Mouse (Mus musculus) telencephalon, adult 2 months (tissue): ENCODE measurements around the gene Uba1.
A peak's percentile ranks its signal among the peaks of the same experiment; 100 is the strongest.

Experiments used
- DNase-seq: peaks from one replicate; pipeline ENCODE4 v3.0.0-alpha.2; 2011; ENCODE audit warnings: low read depth, low spot score

Uba1 gene

DNA sequence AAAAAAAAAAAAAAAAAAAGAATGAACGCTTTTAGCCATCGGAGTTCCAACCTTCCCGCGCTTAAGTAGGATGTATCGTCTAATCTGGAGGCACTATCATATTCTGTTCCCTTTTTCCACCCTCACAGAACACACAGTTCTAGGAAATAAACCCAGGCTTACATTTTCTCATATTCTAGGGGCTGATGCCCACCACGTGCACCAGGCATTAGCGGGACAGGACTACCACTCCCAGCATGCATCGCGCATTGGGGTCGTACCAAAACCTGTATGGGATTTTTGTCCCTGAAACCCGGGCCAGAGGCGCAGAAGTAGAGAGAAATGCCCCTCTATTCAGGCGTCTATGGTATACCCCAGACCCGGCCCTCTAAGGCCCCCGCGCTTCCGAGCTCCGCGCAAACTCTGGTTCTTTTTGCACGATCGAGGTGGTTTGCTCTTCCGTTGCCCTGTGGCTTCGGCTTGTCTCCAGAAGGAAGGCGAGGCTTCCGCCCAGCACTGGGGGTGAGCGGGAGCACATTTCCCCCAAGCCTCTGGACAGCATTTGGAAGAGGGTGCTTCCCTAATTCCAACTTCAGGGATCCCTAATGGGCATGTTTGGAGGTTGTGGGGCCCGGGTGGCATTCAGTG lies at the start of gene Uba1:
Gene Uba1, plus strand, starts transcription at position 301 of the 627 bp plus-strand sequence.
- DNase-seq, result peak; percentile 74

DNA sequence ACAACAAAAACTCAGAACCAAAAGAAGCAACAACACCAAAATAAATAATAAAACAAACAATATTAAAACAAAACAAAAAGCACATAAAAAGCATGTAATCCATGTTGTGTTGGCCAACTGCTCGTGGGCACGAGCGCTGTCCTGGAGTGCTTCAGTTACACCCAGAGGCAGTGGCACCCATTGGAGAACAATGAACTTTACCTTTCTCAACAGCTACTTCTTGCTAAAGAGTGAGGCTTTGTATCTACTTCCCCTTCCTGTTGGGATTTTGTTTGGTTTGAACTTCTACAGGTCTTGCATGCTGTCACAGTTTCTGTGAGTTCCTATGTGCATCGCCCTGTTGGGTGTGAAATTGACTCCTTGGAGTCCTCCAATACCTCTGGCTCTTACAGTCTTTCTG lies 49.6 kb upstream of the Uba1 start:
- DNase-seq, result no peak

DNA sequence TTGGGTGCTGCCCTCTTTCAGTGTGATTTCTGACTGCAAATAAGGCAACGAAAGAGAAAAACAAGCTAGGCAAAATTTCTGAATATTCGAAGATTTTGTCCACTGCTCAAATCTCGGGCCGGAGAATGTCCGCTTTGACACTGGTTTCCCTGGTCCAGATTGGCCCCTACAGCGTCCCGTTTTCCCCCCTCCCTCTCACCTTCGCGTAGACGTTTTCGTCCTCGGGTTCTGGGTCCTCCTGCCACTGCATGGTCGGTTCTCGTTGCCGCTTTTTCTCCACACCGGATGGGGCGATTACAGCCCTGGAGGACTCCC lies 41.3 kb upstream of the Uba1 start:
- DNase-seq, result no peak

DNA sequence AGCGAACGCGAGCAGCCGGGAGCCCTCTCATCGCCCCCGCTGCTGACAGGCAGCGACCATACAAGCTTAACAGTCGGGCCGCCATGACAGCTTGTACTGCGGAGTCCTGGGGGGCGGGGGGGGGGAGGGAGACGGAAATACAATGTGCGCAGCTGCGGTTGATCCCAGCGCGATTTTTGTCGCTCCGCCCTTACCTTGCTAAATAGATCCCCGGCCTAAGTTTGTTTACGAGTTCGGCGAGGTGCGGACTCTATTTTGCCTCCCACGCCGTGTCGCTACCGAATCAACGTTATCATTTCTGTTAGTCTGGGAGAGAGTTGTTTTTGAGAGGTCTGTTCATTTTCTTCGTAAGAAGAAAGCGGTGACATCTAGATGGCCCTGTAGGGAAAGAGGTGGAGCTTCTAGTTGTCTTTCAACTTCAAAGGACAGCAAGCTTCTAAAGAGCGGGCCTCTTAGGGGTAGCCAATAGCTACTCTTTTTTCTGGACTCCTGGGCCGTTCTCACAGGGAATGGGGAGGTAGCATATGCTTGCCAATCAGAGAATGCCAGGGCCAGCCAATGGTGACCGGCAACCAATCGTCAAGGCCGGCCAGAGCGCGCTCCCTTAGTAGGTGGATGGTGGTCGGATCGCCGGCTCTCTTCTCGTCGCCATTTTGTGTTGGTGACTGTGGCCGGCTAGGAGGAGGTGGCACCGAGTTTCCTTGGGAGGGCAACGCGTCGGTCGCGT lies 40.8 kb upstream of the Uba1 start, which contains the start of the genes Rbm10 and Ndufb11:
Gene Rbm10, plus strand, starts transcription at position 328 of the 727 bp plus-strand sequence.
Gene Ndufb11, minus strand, starts transcription at position 444 of the 727 bp plus-strand sequence.
- DNase-seq, result peak; percentile 85

DNA sequence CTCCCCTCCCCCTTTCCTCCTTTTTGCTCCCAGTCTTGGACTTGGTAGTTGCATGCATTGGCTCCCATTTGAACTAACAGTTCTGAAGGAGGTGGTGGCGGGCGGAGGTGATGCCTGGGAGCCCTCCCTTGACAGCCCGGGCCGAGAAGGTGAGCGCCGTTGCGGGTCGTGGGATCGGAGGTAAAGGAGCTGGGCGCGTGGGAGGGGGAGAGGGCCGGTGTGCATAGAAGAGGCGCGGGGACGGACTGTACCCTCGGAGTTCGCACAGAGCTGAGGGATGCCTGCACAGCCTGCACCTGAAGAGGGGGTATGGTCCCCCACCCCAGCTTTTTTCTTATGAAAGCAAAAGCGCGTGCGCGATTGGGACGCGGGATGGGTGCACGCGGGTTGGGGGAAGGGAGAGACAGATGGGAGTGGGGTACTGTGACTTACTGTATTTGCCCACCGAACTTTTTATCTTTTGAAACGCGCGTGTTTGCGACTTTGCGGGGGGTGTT lies 40.2 kb upstream of the Uba1 start:
- DNase-seq, result peak; percentile 5

DNA sequence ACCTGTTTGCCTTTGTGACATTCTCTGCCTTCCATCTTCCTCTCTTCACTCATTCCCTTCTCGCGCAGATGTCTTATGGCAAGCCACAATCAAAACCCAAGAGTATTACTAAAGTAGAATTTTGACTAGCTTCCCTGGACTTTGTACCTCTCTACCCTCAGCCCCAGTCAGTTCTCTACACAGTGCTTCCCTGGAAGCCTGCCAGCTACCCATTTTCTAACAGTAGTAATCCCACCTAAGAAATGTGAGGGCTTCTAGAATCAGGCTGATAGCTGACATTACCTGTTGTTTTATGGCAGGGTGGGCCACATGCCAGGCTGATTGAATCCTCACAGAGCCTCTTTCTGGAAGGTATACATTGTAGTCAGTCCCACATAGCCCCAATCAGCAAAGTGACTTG lies 20.0 kb upstream of the Uba1 start:
- no peak for DNase-seq

DNA sequence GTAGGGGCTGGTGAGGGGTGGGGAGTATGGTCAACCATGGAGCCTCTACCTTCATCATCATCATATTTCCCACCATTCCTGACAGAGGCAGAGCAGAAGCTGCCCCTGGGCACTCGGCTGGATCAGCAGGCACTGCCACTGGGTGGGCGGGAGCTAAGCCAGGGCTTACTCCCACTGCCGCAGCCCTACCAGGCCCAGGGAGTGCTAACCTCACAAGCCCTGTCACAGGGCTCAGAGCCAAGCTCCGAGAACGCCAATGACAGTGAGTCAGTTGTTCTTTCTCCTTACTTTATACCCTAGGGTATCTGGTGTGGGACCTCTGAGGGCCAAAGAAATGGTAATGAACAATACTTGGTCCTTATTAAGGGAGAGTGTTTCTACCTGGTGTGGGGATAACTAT lies 13.3 kb upstream of the Uba1 start:
- no peak for DNase-seq

DNA sequence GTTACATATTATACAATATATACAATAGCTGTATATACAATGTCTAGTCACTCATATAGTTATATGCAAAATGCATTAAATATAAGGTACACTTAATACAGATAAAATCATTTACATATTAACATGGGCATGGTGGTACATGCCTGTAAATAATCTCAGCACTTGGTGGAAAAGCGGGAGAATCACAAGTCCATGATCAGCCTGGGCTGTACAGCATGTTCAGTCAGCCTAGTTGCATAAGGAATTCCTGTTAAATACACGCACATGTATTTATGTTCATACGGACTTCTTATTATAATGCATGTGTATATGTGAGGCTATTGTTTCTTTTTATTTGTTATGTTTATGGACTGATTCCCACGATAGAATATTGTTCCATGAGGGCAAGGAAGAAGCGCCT lies 533 bp upstream of the Uba1 start:
- DNase-seq, result no peak

DNA sequence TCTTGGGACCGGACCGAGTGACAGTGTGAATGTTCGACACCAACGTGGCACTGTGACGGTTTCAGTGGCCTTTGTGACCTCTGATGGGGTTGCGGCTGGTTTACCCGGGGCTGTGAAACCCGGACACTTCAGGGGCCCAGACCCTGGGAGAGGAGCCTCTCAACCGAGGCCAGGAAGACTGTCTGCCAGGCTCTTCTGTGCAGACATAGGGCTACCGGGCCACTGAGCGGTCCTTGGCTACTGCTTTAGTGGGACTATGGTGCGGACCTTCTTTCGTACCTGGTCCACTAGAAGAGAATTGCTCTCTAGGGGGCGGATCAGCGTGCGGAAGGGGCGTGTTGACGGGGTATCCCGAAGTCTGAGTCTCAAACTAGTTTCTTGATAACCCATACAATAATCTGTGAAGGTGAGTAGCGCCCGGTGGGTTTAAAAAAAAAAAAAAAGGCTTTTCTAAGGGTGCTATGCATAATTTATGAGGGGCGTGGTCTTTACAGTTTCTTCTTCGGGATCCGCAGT lies 823 bp downstream of the Uba1 start:
- DNase-seq, result no peak

DNA sequence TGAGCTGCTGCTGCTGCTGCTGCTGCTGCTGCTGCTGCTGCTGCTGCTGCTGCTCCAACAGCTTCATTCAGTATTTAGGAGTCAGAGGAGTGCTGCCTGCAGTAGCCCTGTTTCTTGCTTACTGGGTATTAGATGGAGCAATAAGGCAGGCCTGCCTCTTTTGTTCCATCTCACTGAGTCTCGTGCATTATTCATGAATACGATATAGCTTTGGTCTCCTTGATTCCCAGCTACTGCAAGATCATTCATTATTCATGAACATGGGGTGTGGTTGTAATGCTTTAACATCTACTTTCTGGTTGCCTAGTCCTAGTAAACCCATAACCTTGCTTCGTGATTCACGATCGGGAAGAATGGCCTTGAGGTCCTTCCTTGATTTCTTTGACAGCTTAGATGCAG lies 4.2 kb downstream of the Uba1 start:
- peak; percentile 39 for DNase-seq

DNA sequence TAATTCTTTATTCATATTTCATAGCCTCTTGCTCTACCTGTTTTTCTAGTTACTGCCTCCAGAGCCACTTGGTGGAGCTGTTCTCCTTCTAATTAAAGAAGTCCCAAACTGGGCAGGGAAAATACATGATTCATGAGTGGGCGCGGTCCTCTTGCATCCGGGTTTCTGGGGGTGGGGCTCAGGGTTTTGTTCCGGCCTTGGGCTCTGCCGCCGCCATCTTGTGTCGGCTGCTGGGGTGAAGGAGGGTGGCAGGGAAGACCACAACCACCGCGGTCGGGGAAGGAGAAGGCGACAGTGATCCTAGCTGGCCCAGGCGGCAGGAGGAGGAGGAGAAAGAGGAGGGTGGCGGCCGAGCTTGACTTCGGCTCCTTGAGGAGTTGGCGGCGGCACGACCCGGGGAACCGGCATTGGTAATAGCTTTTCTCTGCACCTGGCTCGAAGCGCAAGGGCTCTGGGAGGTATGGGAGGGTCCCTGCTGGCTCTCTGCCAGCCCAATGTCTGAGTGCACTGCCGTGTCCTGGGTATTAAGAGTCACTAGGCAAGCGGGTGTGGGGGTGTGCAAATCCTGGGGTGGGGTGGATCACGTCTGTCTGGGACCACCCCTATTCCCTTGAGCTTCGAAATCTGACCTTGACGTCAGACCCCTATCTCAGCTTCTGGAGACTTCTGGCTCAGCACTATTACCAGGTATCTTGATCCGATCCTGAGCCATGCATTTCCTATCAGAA lies 4.8 kb downstream of the Uba1 start:
- peak; percentile 82 for DNase-seq

DNA sequence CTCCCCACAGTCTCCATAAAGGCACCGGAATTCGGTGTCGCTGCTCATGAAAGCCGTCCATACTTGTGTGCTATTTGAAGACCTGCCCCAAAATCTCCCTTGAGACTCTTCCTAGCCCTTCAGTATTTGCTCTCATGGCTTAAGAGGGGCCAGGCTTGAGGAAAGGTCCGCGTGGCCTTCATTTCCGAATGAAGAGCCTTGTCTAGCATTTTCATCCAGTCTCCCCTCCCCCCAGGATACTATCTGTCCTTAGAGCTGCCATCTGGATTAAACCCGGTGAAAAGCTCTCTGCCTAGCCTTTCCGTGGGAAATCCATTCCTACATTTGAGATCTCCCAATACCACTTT lies 5.3 kb downstream of the Uba1 start:
- no peak for DNase-seq

DNA sequence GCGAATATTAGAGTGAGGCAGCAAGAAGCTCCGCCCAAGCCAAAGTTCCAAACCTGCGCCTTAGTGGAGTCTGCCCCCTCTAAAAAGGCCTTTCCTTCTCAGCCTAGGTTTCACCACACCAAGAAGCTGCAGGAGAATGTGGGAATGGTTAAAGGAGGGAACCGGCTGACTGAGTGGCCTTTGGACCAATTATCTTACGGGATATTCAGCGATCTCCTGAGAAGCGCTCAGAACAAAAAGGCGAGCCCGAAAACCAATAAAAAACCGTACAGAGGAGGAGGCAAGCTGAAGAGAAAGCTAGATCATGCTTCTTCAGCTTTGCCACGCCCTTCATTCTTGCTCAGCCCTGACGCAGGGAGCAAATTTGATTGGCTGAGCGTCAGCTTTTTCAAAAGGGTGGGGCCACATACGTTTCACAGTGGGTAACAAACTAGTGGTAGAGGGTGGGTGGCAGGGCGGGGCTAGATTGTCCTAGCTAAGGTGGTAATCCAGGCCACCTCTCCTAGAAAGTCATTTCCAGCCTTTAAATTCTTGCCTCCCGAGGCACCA lies 29.5 kb downstream of the Uba1 start, which contains the start of gene Cdk16:
Gene Cdk16, plus strand, starts transcription at position 436 of the 549 bp plus-strand sequence.
- DNase-seq, result peak; percentile 95

DNA sequence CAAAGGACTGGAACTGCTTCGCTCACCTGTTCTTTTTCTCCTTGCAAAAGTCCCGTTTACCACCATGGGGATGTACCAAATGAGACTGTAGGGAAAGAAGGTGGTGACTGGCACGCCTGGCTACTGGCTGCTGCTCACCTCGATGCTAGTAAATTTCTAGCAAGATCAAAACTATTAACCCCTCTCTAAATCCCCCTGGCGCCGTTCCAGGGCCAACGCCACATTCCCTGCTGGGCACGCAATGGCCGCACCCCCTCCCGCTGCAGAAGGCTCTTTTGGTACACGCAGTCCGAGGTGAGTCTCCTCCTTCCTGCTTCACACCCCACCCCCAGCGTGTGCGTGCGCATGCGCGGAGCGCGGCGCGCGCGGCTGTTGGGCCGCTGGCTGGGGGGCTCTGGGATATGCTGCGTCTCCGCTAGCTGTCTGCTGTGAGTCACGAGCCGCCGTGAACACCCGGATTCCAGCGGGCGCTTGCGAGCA lies 30.0 kb downstream of the Uba1 start:
- DNase-seq, result peak; percentile 63

DNA sequence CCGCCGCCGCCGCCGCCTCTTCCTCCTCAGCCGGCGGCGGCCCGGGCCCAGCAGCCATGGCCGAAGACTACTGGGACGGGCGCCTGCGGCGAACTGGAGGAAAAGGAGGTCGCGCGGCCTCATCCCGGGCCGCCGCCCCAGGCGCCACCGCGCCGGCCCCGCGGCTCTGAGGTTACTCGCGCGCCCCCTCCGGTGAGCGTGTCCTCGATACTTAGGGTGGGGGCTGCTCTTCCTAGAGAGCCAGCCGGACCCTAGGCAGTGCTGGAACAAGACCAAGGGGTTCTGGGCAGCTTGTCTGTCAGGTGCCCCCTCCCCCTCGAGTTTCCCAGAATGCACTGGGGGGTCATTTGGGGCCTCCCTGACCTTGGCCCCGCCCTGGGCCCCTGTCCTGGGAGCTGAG lies 30.5 kb downstream of the Uba1 start:
- no peak for DNase-seq

DNA sequence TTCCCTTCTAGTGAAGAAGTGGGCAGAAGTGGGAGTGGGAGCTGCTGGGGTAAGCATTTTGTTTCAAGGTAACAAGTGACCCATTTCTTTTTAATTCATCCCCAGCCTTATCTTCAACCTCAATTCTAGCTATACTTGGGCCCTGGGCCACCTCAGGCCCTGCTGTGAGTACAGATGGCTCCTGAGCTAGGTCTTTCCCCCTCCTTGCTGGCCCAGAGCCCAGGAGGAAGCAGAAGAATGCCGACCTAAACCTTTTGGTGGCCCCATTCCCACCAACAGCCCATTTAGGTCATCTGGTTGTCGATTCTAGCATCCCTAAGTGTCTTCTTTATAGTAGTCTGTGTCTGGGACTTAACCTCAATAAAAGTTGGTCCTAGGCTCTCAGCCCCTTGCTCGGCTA lies 33.4 kb downstream of the Uba1 start:
- no peak for DNase-seq

DNA sequence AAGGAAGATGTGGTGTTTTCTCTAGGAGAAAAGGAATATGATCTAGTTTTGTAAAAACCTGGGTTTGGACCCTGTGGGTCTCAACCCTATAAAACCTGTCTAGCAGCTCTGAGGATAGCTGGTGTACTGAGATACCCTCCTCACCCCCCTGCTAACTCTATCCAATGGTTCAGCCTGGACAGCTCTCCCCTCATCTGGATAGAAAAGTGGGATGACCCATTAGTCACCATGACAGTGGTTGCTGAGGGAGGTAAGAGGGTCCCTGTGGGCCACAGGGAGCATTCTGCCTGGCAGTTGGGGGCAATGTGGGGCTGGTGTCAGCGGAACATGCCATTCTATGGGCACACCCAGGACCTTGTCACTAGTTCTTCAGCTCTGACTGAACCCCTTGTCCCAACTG lies 34.5 kb downstream of the Uba1 start:
- DNase-seq, result no peak

DNA sequence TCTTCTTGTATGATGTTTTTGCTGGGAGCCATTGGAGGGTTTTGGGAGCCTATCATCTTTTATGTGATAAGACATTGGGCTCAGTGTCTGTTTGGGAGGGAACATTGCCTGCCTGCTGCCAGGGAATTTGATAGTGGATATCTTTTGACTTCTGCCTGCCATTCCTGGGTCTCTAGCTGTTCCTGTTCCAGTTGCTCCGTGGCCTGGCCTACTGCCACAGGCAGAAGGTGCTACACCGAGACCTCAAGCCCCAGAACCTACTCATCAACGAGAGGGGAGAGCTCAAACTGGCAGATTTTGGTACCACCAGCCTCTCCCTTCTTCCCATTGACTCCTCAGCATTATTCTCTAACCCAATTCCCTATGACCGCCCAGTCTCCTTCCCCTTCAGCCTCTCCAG lies 37.7 kb downstream of the Uba1 start:
- no peak for DNase-seq

DNA sequence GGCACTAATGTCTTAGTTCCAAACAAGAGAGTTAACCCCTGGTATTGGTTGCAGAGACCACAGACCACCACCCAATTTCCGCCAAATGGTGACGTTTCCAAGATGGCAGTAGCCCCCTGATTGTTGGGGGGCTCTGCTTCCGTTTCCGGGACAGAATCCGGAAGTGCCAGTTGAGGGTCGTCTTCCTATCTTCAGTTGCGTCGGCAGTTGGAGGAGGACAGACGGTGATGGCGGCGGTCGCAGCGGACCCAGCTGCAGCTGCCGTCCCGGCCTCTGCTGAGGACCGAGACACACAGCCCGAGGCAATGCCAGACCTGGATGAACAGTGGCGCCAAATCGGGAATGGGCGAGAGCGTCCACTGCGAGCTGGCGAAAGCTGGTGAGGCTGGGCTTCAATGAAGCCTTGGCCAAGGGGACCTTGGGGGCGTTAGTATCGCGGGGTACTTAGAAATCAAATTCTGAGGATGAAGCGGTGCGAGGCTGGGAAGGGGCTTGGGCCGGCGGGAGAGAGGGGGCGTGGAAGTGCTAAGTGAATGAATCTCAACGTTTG lies 45.7 kb downstream of the Uba1 start, which contains the start of gene Usp11:
Gene Usp11, plus strand, starts transcription at position 166 of the 550 bp plus-strand sequence.
- DNase-seq, result peak; percentile 33

DNA sequence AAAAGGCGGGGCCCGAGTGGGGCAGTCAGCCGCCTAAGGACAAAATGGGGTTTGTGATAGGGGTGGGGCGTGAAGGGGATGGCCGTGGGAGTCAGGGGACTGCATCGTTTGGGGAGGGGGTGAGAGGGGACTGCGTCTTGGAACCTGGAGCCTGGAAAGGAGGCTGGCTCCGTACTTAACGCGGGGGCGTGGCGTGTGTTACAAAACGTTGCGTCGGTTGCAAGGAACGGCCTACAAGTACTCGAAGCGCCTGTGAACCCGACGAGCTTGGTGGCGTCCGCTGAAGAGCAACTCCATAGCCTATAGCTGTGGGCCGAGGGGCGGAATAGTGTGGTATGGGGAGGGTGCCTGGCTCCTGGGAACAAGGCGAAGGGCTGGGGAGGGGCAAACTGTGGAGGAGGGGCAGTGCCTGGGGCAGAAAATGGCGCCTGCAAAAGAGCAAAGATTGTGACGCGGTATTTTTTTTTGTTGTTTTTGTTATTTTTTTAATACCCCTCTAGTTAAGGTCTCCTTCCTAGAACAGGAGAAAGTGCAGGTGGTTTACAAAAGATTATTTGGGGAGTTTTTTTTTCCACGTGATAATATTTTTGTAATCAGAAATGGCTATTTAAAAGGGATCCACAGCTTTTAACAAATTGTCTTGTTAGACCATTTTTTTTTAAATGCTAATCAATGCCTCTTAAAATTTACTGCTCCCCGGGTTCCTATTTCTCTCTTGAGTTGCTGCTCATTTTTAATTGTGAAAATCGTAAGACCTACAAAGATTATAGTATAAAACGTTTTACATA lies 46.4 kb downstream of the Uba1 start:
- peak; percentile 84 for DNase-seq

DNA sequence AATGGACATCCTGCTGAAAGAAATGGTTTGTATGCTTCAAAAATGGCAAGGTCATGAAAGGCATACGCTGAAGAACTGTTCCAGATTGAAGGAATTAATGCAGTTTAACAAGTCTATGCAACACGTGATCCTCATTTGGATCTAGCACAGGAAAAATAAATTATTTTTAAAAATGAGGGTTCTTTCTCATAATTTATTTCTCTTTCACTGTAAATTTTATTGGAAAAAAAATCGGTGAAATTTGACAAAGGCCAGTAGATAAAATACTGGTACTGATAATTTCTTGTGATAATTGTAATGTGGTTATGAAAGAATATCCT lies 46.9 kb downstream of the Uba1 start:
- no peak for DNase-seq
